Mouse (Mus musculus) myocyte (in vitro differentiated cells): ENCODE data around the gene Pdlim7.

ENCODE experiments used
- CEBPB ChIP-seq: IDR thresholded peaks from 2 replicates; pipeline ENCODE4 v1.6.1; 2011; ENCODE audit warnings: mild to moderate bottlenecking, moderate library complexity; ENCODE audit not compliant: poor library complexity, insufficient read depth, severe bottlenecking
- E2F4 ChIP-seq: IDR thresholded peaks from one replicate; pipeline ENCODE4 v1.6.1; 2011; ENCODE audit warnings: mild to moderate bottlenecking, control low read depth, moderate library complexity; ENCODE audit not compliant: insufficient read depth
- MYOG ChIP-seq, 3 experiments: IDR thresholded peaks; one replicate each; pipeline ENCODE4 v1.6.1; 2011; ENCODE audit warnings: control low read depth in 2 of 3, low read depth in 2 of 3, mild to moderate bottlenecking in 2 of 3; ENCODE audit not compliant: insufficient read length in 2 of 3, control insufficient read depth in 1 of 3, insufficient read depth in 1 of 3
- POLR2A ChIP-seq: IDR thresholded peaks from one replicate; pipeline ENCODE4 v1.6.1; 2011; ENCODE audit warnings: low read depth, mild to moderate bottlenecking, control low read depth, moderate library complexity; ENCODE audit not compliant: insufficient read length
- POLR2AphosphoS2 ChIP-seq: IDR thresholded peaks from one replicate; pipeline ENCODE4 v1.6.1; 2011; ENCODE audit warnings: low read depth, control low read depth; ENCODE audit not compliant: insufficient read length
- TCF12 ChIP-seq: IDR thresholded peaks from one replicate; pipeline ENCODE4 v1.6.1; 2011; ENCODE audit warnings: mild to moderate bottlenecking, control low read depth; ENCODE audit not compliant: poor library complexity, insufficient read depth, severe bottlenecking
- USF1 ChIP-seq: IDR thresholded peaks from one replicate; pipeline ENCODE4 v1.6.1; 2011; ENCODE audit warnings: low read depth, mild to moderate bottlenecking, control low read depth, moderate library complexity

GRCm38 (mm10) chr13:55513111-55513748, at the start of gene Pdlim7:
- TF ChIP-seq POLR2A (peak; percentile 98), USF1 (no peak), MYOG (IDR thresholded peaks at IDR 0.05; ENCODE audit: control insufficient read depth in 1 of 3, insufficient read depth in 1 of 3, insufficient read length in 2 of 3, low read depth in 2 of 3) (peak in 1 of 3 experiments; percentile 10), E2F4 (no peak), TCF12 (no peak), CEBPB (no peak), POLR2AphosphoS2 (peak; percentile 98)
